Mouse (Mus musculus) c-Kit-positive CD71-negative TER-119-negative erythroid progenitor cells, embryonic 14.5 days (primary cell): Measurements from ENCODE around the gene Kcnj16.

Experiments
- DNase-seq: peaks from one replicate; pipeline ENCODE4 v3.0.0-alpha.2; 2013; ENCODE audit warnings: low read depth

The Kcnj16 gene

DNA sequence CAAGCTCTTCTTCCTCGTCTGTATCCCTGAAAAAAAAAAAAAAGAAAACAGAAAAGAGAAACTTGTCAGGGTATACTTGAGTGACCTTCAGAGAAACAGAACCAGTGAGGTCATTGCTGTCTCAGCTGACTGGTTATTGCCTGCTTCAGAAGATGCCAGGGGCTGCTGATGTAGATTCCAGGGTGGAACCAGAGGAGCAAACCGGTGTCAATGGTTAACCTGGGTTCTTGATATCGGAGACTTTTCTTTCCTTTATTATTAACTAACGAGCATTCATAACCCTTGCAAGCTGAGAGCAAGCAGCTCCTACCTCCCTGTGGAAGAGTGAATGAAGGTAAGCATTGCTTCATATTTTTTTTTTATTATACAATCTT, at the start of gene Kcnj16:
TSS of gene Kcnj16 (plus strand) at position 272 of the 374 bp plus-strand sequence.
- DNase-seq: no peak

DNA sequence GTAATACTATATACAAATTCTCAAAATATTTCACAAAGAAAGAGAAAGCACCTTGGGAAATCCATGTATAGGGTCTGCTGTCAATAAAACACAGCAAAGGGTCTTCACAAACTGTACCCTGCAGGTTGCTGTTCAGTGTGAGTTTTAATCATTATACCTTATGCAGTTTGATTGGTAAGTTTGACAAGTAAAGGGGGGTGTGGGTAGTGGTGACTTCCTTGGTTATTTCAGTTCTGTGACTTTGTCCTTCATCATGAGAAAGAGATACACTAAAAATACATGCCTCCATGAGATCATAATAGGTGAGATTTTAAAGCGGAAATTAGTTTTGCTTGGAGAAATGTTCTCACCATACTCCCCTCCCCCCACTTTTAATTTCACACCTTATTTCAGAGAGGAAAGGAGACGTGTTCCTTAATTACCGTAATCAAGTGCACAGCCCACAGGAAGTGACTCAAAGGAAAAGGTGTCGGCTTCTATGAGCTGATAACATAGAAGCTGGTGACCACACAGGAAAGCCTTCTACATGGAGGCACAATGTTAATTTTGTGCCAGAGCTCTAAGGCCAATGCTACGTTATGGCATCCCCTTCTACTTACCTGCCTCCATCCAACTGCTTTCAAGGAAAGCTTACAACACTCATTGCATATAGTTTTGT, 48.9 kb upstream of the Kcnj16 start:
- DNase-seq: peak; percentile 22

DNA sequence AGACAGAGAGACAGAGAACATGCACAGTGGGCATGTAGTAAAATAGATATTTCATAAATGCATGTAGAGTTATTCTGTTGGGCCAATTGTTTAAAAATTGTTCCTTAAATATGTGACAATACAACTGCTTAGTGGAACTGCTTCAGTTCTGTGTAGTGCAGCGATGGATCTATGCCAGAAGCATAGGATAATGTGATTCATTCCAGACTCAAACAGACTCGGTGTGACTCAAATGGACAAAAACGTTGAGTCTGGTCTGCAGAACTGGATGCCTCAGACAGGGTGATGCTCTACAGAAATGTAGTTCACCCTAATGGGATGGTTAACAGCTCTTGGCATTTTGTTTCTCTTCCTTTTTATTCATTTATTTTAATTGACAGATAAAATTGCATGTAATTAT, 32.1 kb upstream of the Kcnj16 start:
- no peak for DNase-seq

DNA sequence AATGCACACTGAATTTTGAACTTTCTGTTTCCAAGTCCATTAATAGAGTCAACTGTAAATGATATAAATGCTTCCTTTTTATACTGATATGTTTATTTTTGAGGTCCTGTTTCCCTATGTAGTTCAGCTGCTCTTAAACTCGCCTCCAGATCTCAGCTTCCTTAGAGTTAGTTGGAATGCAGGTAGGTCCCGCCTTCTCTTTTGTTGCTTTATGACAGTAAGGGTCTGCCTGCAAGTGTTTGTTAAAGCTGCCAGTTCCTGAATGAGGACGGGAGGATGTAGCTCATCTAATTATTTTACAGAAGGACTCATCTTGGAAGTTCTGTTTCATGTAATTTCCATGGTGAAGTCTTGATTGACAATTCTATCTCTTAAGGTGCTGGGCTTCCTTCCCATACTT, 25.6 kb upstream of the Kcnj16 start:
- no peak for DNase-seq

DNA sequence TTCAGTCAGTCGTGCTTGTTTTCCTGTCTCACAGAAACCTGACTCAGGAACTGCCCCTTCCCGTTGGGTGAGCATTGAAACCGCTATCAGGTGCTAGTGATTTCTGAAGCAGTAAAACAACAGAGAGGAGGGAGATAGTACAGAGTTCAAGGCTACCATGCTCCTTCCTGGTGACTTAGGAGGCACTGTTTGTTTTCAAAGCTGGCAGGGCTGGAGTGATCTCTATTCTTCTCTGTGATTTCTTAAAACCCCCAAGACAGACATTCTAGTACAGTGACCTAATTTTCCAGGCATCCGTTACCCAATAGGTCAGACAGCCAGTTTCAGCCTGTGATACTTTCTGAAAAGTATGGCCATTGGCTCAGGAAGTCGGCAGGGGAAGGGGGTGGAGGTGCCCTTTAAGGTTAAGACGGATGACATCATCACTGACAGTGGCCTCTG, 25.1 kb upstream of the Kcnj16 start:
- no peak for DNase-seq

DNA sequence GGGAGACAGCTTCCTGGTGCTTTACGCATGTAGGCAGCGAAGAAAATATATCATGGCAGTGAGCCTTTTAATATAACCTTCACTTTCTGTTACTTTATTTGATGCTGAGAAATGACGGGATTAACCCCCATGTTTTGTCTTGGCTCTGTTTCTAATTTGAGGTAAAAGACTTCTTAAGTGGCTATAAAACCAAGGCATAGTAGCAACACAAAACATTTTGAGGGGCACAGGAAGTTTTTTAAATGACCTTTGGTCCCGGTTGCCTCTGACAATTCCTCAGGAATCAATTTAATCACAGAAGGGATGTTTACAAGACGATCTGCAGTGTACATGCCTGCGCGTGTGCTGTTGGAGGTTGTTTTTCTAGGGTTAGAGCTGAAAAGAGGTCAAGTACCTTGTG, 11.2 kb upstream of the Kcnj16 start:
- DNase-seq: no peak

DNA sequence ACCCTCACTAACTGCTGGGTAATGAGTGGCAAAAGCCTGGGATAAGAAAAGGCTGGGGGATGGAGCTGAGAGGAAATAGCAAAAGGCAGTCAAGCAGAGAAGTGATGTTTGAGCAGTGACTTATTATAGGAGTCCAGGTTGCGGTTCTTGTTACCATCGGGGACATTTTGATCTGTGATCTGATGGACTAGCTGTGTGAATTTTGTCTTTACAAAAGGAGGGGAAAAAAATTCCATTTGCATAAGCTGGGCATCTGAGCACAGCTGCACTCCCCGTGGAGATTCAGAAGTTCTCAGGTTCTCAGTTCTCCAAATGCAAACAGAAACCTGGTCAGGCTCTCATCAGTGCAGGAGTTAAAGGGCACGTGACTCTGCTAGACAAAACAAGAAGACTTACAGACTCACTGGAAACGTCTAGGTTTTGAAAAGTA, 6.2 kb upstream of the Kcnj16 start:
- no peak for DNase-seq

DNA sequence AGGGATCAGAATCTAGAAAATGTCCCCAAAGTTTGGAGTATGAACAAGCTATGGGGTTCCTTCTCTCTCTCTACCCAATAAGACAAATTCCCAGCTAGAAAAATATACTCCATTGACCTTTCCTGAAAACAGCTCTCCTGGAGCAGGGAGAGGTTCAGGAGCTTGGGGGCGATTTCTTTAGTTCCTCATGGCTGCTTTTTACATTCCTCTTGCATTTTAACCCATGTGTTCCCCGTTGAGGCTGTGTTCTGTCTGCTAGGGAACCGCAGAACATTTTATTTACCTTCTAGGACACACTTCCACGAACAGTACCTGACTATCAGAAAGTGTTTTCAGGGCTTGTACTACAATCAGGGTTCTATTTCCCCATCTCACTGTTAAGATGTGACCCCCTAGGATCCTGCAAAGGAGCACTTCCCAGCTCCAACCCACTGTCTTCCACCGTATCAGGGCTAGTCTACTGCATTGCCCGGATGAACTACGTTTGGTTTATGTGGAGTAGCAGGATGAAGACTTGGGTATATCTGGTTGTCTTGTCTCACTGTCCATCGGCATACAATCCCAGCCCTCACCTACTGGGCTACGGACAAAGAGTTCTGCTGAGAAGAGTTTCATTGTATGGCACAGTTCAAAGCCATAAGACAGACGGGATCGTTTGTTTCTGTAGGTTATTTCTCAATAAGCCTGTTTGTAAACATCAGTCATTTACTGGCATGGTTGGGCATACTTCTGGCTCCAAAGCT, 643 bp upstream of the Kcnj16 start:
- DNase-seq: no peak

DNA sequence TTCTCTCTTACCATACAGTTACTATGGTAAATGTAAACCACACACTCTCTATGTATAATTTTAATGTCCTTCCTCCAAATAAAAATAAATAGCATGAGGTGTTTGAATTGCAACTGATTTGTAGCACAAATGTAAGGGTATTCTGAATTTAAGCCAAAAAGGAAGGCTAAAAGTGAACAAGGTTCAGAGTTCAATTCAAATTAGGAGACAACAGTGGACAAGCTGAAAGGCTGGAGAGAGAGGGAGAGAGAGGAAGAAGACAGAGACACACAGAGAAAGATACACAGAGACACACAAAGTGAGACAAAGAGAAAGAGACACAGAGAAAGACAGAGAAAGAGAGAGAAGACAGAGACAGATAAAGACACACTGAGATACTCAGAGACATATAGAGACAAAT, 1.1 kb downstream of the Kcnj16 start:
- no peak for DNase-seq

DNA sequence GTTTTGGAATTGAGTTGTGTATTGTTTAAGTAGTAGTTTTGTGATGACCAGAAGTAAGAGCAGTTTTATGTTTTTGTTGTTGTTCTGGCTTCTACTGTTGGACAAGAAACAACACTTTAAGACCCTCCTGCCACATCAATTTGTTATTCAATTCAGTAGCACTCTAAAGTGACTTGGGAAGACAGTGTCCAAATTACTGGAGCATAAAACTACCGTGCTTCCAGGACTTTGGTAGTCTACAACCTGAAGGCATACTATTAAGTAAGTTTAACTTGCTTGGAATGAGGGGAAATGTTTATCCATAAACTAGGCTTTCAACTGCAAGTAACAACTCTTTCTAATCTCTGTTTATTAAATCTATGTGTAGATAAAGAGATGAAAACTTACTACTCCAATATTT, 17.7 kb downstream of the Kcnj16 start:
- no peak for DNase-seq

DNA sequence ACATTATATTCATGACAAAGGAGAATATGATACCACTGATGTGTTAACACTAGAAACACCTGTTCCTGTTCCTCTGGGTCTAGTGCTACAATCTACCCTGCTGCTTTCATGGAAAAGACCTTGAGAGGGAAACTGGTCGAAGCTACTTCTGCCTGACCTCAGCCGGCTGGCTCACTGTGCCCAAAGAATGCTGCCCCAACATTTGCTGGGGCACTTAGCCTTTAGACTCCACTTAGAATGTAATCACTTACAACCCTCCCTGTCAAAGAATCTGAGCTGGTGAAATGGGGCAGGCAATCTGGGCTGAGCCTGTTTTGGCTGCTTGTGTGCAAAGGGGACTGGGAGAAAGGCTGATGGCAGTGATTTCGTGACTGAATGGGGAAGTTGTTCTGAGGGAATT, 18.1 kb downstream of the Kcnj16 start:
- no peak for DNase-seq

DNA sequence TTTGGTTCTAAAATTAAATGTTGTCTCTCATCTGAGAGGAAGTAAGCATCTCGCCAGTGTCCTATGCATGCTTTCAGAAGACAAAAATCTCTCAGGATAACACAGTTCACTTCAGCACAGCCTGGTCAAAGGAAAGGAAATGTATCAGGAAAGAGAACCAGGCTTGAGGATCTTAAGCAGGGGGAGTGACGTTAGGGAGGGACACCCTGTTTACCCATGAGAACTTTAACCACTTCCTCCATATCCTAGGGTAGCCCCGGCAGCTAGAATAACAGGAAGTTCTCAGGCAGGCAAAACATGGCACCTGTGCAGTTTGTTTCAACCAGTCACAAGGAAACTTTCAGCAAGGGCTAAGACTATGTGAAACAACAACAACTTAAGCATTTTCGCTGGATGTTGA, 25.8 kb downstream of the Kcnj16 start:
- peak; percentile 10 for DNase-seq

DNA sequence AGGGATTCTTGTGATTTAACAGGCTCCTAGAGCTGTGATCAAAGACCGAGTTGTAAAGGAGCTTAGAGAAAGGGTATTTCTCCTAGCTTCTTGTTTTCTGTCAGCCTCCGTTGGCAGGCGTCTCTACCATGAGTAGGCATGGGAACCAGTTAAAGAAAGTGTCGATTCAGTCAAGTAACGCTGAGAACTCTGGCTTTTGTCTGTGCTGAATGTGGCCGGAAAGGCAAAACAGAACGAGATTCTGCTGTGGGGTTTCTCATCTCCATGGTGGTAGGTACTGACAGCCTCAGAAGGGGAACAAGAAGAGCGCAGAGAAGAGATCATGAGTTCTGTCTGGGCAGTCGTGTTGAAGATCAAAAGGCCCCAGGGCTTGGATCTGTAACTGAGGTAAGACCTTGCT, 29.4 kb downstream of the Kcnj16 start:
- no peak for DNase-seq

DNA sequence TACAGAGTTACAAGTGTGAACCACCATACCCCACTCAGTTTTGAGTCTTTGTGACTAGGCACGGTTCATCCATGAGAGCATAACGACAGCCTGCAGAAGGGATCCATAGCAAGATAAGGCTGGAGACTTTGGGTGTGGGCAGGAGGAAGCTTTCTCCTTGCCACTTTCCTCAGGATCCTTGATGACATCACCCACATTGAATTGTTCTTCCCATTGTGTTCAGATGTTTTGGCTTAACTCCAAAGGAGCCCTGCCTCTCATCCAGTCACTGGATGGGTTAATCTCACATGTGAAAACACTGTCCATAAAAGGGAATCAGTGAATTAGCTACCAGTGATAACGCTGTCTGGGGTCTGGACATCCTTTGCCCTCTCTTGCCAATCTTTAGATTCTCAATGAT, 37.3 kb downstream of the Kcnj16 start:
- DNase-seq: no peak

DNA sequence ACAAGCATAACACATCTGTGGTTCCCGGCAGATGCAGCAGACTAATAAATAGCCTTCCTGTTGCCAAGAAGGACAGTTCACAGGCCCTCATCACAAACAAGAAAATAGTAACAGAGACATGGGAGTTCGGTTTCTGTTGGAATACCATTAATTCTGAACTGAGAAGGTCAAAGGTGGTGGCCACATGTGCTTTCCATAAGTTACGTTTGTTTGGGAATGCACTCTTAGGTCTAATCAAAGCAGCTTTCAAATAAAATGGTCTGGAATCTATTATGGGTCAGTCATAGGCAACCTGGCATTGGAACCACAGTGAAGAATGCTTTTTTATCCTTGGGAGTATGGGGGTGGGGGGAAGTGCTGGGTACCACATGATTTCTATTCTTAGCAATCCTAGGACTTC, 41.6 kb downstream of the Kcnj16 start:
- no peak for DNase-seq

DNA sequence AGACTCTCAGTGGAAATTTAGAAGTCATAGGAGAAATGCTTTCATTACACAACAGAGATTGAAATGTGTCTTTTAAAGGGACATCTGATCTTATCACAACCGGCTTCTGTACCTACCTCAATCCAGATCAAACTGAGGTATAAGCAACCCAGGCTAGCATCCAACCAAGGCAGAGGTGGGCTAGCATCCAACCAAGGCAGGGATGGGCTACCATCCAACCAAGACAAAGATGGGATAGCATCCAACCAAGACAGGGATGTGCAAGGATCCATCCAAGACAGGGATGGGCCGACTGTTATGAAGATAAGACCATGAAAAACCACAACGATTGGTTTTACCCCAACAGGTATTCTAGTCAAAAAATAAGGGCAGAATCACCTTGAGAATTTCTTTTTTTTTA, 48.4 kb downstream of the Kcnj16 start:
- no peak for DNase-seq

DNA sequence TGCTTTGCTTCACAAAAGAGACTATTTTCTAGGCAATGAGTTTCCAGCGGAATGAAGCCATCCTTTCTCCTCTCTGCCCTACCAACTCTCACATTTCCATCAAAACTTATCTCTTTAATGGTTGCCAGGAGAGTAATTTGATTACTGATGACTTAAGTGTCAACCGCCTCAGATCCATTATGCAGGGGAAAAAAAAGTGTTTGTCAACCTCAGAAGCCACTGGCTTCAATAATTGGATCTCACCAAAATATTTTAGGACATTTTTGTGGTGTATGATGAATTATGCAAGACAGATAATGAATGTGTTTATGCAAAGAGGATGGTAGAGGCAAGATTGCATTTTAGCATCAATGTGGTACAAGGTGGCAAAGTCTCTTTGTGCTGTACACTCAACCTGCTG, 52.4 kb downstream of the Kcnj16 start:
- DNase-seq: no peak

DNA sequence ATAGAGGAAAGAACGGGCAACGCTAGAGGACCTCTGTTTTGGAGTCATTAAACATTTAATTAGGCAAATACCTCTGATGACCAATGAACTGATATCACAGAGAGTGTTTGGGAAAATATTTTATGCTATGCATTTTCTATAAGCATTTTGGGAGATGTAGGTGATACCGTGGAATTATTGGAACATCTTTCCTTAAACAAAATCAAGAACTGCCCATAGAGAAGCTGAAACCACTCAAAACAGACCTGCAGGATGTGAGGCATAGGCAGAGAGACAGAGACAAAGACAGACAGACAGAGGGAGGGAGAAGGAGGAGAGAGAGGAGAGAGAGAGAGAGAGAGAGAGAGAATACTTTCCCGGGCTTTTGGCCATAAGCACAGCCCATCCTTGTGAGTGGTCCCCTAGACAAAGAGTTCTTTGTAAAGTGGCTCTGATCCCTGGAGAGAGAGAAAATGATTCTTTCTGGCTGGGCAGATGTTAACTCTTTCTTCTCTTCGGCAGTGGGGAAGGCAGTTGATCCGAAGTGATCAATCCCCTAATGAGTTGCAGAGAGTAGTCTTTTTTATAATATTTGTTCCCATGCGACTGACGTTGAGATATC, 54.9 kb downstream of the Kcnj16 start:
- no peak for DNase-seq

DNA sequence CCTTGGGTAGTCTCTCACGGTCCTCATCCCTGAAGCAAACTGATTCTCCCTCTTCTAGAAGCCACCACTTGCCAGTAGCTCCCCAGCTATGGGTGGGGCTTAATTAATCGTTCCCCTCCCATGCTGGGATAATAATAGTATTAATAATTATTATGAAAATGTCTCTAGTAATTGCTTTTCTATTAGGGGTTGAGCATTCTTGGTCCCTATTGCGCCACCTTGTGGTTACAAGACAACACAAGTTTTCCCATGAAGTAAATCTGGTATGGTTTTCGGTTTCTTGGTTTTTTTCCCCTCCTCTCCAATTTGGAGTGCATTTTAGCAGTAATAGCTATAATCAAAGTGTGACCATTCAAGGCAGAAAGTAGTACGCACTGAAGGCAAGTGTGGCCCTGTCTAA, 74.3 kb downstream of the Kcnj16 start:
- DNase-seq: no peak

DNA sequence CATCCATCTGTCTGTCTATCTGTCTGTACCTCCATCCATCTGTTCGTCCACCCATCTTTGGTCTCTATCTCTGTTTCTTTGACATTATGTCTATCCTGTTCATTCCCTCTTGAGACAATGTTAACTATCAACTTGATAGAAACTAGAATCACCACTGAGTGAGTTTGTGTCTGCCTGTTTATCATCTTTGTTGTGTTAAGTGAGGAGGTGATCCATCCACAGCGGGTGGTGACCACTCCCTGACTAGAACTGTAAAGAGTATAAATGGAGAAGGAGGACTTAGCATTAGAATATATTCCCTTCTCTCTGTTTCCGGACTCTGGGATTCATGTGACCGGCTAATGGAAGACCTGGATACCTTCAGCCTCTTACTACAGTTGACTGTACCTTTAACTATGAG, 75.5 kb downstream of the Kcnj16 start:
- no peak for DNase-seq

DNA sequence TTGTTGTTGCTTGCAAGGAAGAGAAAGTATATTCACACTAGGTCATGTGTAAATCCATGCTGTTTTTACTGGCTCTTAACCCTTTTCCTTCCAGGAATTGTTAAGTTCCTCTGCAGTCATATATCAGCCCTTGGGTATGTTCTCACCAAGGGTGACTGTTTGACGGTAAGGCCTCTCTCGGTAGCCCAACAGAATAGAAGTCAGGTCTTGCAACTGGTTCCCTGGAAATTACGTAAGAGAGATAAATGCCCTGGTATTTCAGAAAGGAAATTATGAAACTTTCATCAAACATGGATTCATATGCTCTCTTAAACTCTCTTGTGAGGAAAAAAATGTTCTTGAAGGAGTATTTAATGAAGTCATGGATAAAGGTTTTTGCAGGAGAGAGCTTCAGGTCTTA, 86.4 kb downstream of the Kcnj16 start:
- DNase-seq: no peak

DNA sequence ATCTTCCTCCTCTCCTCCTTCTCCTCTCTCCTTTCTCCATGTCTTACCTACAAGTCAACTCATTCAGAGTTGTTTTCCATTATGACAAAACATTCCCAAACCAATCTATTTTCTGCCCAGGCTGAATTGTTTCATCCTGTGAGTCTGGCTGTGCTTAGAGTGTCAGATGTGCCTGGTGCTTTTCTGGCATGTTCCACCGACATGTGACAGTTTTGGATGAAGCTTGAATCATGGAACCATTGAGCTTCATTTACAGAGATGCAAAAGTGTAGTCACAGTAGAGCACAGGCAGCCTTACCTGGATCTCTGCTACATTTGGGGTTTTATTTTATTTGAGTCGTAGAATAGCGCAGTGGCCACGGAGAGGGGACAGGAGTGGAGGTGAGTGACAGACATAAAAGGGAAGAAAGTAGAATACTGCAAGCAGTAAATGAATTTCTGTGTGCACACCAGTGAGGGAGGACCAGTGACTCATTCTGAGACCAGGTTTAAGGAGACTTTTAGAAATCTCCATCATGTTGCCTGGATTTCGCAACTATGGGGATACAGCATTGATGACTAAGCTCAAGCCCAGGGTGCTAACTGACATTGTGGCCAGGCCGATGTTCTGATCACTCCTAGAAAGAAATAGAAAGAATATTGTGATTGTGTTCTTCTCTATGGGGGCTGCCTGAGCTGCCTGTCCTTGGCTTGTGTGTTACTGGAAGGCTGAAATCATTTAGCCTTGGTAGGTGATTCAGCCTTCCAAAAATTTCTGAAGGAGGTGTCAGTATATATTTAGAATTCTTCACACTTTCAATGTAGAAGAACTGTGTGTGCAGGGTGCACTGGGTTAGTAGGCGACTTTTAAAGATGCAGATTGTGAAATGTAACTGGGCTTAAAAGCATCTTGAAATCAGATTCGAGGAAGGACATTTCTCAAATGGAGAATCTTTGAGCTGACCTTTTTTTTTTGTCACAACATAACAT, 87.3 kb downstream of the Kcnj16 start:
- no peak for DNase-seq
